Mouse (Mus musculus): ENCODE measurements around the gene Ak2. TPM values are rescaled to one million over a fixed set of nuclear protein-coding genes. Genes with fewer than 3 reads are reported as not detected.

Gene Ak2
- polyA plus RNA-seq, 1 experiment from 2014 or later, result 129 TPM

DNA sequence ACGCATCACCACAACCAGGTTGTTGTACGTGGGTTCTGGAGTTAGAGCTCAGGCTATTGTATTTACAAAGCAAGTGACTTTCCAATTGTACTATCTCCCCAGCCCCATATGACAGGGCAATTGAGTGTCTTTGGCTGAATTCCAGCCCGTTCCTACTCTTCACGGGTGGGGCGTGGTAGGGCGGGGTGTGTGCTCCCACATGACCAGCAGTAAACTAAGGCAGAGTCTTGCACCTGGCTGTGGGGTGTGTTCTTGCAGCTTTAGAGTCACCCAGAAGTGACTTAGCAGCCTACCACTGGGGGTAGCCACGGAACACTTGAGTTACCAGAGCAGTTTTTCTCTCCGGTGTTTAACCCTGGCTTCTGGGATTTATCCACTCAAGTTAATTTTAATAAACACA, 5.5 kb downstream of the Ak2 start:
- Histone ChIP-seq H3K27ac (replicated peaks in 1 of 2; ENCODE audit: control insufficient read depth in 1 of 2, insufficient read depth in 1 of 2, low read depth in 2 of 2, low read length in 2 of 2) (no peak overlapping the region), H3K9me3 (ENCODE audit: control insufficient read depth, low read length) (no peaks in the 10 kb centered on the region), H3K9ac (ENCODE audit: low read length) (no peak overlapping the region), H3K27me3 (ENCODE audit: control insufficient read depth, insufficient read depth, low read length) (no peaks in the 10 kb centered on the region), H3K36me3 (ENCODE audit: control insufficient read depth, insufficient read depth, low read length) (peaks cover 54% of the 10 kb centered on the region), H3K4me3 (ENCODE audit: control insufficient read depth in 1 of 2, insufficient read depth in 1 of 2, low read depth in 1 of 2, low read length in 2 of 2) (no peak overlapping the region), H3K4me1 (ENCODE audit: control insufficient read depth in 2 of 2, insufficient read depth in 2 of 2, low read length in 2 of 2) (peaks cover 22 to 40% of the 10 kb centered on the region in 2 experiments), H3K4me2 (ENCODE audit: low read length) (no peak overlapping the region)
- ATAC-seq (ENCODE audit: insufficient number of reproducible peaks, insufficient read depth, low FRiP score, low read depth), result no peak
- 55% methylated on average over 8 of the region's 8 CpGs for WGBS

DNA sequence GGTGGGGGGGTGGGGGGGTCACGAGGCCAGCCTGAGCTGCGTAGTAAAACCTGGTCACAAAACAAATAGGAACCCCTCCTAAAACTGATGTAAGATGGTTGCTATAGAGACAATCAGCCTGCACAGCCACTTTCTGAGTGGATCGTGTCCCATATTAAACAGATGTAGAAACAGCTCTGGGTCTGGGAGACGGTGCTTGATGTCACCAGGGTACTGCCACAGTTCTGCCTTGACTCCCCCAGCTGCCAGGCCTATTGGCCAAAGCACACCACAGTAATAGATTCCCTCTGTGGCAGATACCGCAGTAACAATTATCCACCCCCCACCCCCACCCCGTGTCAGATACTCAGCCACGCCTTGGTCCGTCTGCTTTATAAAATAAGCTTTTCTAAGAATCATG, 6.6 kb downstream of the Ak2 start:
- peaks cover 22 to 40% of the 10 kb centered on the region in 2 experiments for H3K4me1 ChIP-seq (ENCODE audit: control insufficient read depth in 2 of 2, insufficient read depth in 2 of 2, low read length in 2 of 2)
- H3K4me2 ChIP-seq (ENCODE audit: low read length), result no peak overlapping the region
- peaks cover 65% of the 10 kb centered on the region for H3K36me3 ChIP-seq (ENCODE audit: control insufficient read depth, insufficient read depth, low read length)
- no peak overlapping the region for H3K27ac ChIP-seq (replicated peaks in 1 of 2; ENCODE audit: control insufficient read depth in 1 of 2, insufficient read depth in 1 of 2, low read depth in 2 of 2, low read length in 2 of 2)
- no peaks in the 10 kb centered on the region for H3K27me3 ChIP-seq (ENCODE audit: control insufficient read depth, insufficient read depth, low read length)
- ATAC-seq (ENCODE audit: insufficient number of reproducible peaks, insufficient read depth, low FRiP score, low read depth), result no peak
- no peaks in the 10 kb centered on the region for H3K9me3 ChIP-seq (ENCODE audit: control insufficient read depth, low read length)
- no peak overlapping the region for H3K4me3 ChIP-seq (ENCODE audit: control insufficient read depth in 1 of 2, insufficient read depth in 1 of 2, low read depth in 1 of 2, low read length in 2 of 2)
- no peak overlapping the region for H3K9ac ChIP-seq (ENCODE audit: low read length)
- WGBS, result 86% methylated on average over 8 of the region's 8 CpGs

DNA sequence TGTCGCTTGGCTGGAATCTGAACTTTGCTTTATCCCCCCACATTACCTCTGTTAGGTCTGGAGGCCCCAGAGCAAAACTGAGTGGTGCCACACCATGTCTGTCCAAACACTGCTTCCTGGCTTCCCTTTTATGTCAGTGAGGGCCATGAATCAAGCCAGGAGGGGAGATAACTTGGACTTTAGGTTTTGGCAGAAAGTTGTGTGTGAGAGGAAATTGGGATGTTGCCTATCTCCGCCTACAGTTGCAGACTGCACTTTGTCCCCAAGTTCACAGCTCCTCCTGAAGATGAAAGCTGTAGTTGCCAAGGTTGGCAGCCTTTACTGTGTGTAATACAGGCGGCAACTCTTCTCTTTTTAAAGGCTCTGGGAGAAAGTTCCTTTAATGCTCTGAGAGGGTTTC, 9.0 kb downstream of the Ak2 start:
- H3K4me1 ChIP-seq (ENCODE audit: control insufficient read depth in 2 of 2, insufficient read depth in 2 of 2, low read length in 2 of 2), result peaks cover 10 to 26% of the 10 kb centered on the region in 2 experiments
- H3K4me3 ChIP-seq (ENCODE audit: control insufficient read depth in 1 of 2, insufficient read depth in 1 of 2, low read depth in 1 of 2, low read length in 2 of 2), result no peak overlapping the region
- H3K36me3 ChIP-seq (ENCODE audit: control insufficient read depth, insufficient read depth, low read length), result peaks cover 87% of the 10 kb centered on the region
- H3K4me2 ChIP-seq (ENCODE audit: low read length), result no peak overlapping the region
- ATAC-seq (ENCODE audit: insufficient number of reproducible peaks, insufficient read depth, low FRiP score, low read depth), result no peak
- no peaks in the 10 kb centered on the region for H3K27me3 ChIP-seq (ENCODE audit: control insufficient read depth, insufficient read depth, low read length)
- H3K9ac ChIP-seq (ENCODE audit: low read length), result no peak overlapping the region
- no peaks in the 10 kb centered on the region for H3K9me3 ChIP-seq (ENCODE audit: control insufficient read depth, low read length)
- 73% methylated on average over 3 of the region's 3 CpGs for WGBS
- no peak overlapping the region for H3K27ac ChIP-seq (replicated peaks in 1 of 2; ENCODE audit: control insufficient read depth in 1 of 2, insufficient read depth in 1 of 2, low read depth in 2 of 2, low read length in 2 of 2)

DNA sequence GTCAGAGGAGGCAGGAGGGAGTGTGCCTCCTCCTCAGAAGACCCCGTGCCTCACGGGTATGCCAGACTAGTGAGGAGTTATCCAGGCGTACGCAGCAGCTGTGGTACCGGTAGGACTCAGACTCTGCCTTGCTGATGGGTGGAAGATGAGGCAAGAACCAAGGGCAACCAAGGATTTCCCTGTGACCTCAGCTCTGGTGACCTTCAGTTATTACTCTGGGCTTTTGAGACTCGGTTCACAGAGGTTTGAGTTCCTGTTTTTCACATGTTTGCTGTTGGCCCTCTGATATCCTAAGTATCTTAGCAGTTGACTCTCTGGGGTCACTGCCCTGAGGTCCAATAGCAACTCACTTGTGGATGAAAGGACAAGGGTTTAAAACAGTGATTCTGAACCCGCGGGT, 12.0 kb downstream of the Ak2 start:
- no peak overlapping the region for H3K9ac ChIP-seq (ENCODE audit: low read length)
- H3K27me3 ChIP-seq (ENCODE audit: control insufficient read depth, insufficient read depth, low read length), result no peaks in the 10 kb centered on the region
- no peak overlapping the region for H3K4me2 ChIP-seq (ENCODE audit: low read length)
- no peak for ATAC-seq (ENCODE audit: insufficient number of reproducible peaks, insufficient read depth, low FRiP score, low read depth)
- WGBS, result 88% methylated on average over 8 of the region's 8 CpGs
- H3K4me3 ChIP-seq (ENCODE audit: control insufficient read depth in 1 of 2, insufficient read depth in 1 of 2, low read depth in 1 of 2, low read length in 2 of 2), result no peak overlapping the region
- 0 out of 4 replicates have a peak, but pooled peaks cover 0 to 4% of the 10 kb centered on the region in 2 experiments for H3K4me1 ChIP-seq (ENCODE audit: control insufficient read depth in 2 of 2, insufficient read depth in 2 of 2, low read length in 2 of 2)
- H3K27ac ChIP-seq (replicated peaks in 1 of 2; ENCODE audit: control insufficient read depth in 1 of 2, insufficient read depth in 1 of 2, low read depth in 2 of 2, low read length in 2 of 2), result no peak overlapping the region
- H3K36me3 ChIP-seq (ENCODE audit: control insufficient read depth, insufficient read depth, low read length), result peaks cover 97% of the 10 kb centered on the region
- H3K9me3 ChIP-seq (ENCODE audit: control insufficient read depth, low read length), result no peaks in the 10 kb centered on the region

DNA sequence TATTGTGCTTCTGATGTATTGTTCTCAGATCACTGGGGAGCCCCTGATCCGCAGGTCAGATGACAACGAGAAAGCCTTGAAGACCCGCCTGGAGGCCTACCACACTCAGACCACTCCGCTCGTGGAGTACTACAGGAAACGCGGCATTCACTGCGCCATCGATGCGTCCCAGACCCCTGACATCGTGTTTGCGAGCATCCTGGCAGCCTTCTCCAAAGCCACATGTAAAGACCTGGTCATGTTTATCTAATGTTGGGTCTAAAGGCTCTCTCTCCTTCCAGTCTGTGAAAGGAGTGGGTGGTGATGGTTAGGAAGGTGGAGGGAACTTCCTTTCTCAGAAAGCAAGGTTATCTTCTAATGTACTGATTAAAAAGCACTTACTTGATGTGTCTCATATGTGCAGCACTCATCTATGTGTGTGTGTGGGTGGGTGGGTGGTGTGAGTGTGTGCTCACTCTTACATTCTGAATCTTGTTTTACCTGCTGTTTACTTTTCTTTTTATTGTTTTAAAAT, 16.3 kb downstream of the Ak2 start:
- Histone ChIP-seq H3K4me1 (ENCODE audit: control insufficient read depth in 2 of 2, insufficient read depth in 2 of 2, low read length in 2 of 2) (peaks cover 15 to 23% of the 10 kb centered on the region in 2 experiments), H3K27me3 (ENCODE audit: control insufficient read depth, insufficient read depth, low read length) (no peaks in the 10 kb centered on the region), H3K4me2 (ENCODE audit: low read length) (no peak overlapping the region), H3K9me3 (ENCODE audit: control insufficient read depth, low read length) (no peaks in the 10 kb centered on the region), H3K9ac (ENCODE audit: low read length) (no peak overlapping the region), H3K27ac (replicated peaks in 1 of 2; ENCODE audit: control insufficient read depth in 1 of 2, insufficient read depth in 1 of 2, low read depth in 2 of 2, low read length in 2 of 2) (no peak overlapping the region), H3K4me3 (ENCODE audit: control insufficient read depth in 1 of 2, insufficient read depth in 1 of 2, low read depth in 1 of 2, low read length in 2 of 2) (no peak overlapping the region), H3K36me3 (ENCODE audit: control insufficient read depth, insufficient read depth, low read length) (peaks cover 77% of the 10 kb centered on the region)
- 87% methylated on average over 12 of the region's 12 CpGs for WGBS
- ATAC-seq (ENCODE audit: insufficient number of reproducible peaks, insufficient read depth, low FRiP score, low read depth), result no peak

DNA sequence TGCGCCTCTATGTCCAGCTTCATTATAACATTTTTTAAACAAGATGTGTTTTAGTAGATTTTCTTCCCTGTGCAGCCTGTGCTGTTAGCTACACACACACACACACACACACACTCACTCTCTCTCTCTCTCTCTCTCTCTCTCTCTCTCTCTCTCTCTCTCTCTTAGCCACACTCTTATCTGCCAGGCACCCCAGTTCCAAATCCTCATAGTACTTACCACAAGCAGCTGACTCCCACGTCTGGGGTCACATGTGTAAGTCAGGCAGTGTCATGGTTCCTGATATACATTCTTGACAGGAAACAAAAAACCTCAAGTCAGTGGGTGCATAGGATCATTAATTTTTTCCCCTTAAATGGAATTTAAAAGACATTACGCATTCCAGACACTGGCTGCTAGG, 16.9 kb downstream of the Ak2 start:
- no peak overlapping the region for H3K4me2 ChIP-seq (ENCODE audit: low read length)
- H3K9ac ChIP-seq (ENCODE audit: low read length), result no peak overlapping the region
- H3K4me3 ChIP-seq (ENCODE audit: control insufficient read depth in 1 of 2, insufficient read depth in 1 of 2, low read depth in 1 of 2, low read length in 2 of 2), result no peak overlapping the region
- peaks cover 20 to 23% of the 10 kb centered on the region in 2 experiments for H3K4me1 ChIP-seq (ENCODE audit: control insufficient read depth in 2 of 2, insufficient read depth in 2 of 2, low read length in 2 of 2)
- H3K27ac ChIP-seq (replicated peaks in 1 of 2; ENCODE audit: control insufficient read depth in 1 of 2, insufficient read depth in 1 of 2, low read depth in 2 of 2, low read length in 2 of 2), result no peak overlapping the region
- H3K36me3 ChIP-seq (ENCODE audit: control insufficient read depth, insufficient read depth, low read length), result peaks cover 71% of the 10 kb centered on the region
- no peak for ATAC-seq (ENCODE audit: insufficient number of reproducible peaks, insufficient read depth, low FRiP score, low read depth)
- no peaks in the 10 kb centered on the region for H3K27me3 ChIP-seq (ENCODE audit: control insufficient read depth, insufficient read depth, low read length)
- H3K9me3 ChIP-seq (ENCODE audit: control insufficient read depth, low read length), result no peaks in the 10 kb centered on the region
- WGBS, result 68% methylated on average over 3 of the region's 3 CpGs

DNA sequence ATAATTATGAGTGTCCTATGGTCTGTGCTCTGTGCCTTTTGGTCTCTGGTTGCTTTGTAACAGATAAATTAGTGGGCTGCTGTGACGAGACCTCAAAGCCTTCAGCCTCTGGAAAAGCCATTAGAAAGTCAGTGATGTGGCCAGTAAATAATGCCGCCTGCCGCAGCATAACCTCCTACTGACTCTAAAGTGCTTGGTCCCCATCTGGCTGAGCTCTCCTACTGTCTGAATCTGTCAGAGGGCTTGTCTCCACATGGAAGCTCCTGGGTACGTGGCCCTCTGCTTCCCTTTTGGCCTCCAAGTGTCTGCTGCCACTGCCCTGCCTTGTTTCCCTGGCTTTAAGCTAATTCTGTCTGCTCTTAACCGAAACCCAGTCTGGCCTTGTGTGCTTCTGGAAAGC, 17.8 kb downstream of the Ak2 start:
- 56% methylated on average over 5 of the region's 5 CpGs for WGBS
- no peak overlapping the region for H3K4me2 ChIP-seq (ENCODE audit: low read length)
- peaks cover 20 to 23% of the 10 kb centered on the region in 2 experiments for H3K4me1 ChIP-seq (ENCODE audit: control insufficient read depth in 2 of 2, insufficient read depth in 2 of 2, low read length in 2 of 2)
- peaks cover 64% of the 10 kb centered on the region for H3K36me3 ChIP-seq (ENCODE audit: control insufficient read depth, insufficient read depth, low read length)
- H3K27me3 ChIP-seq (ENCODE audit: control insufficient read depth, insufficient read depth, low read length), result no peaks in the 10 kb centered on the region
- no peak overlapping the region for H3K4me3 ChIP-seq (ENCODE audit: control insufficient read depth in 1 of 2, insufficient read depth in 1 of 2, low read depth in 1 of 2, low read length in 2 of 2)
- H3K9me3 ChIP-seq (ENCODE audit: control insufficient read depth, low read length), result no peaks in the 10 kb centered on the region
- peak overlapping the region; percentile 57 to 58; a peak in 3 of 4 replicates for H3K27ac ChIP-seq (replicated peaks in 1 of 2; ENCODE audit: control insufficient read depth in 1 of 2, insufficient read depth in 1 of 2, low read depth in 2 of 2, low read length in 2 of 2)
- no peak overlapping the region; the same call in 1 of the 2 replicates for H3K9ac ChIP-seq (ENCODE audit: low read length)
- ATAC-seq (ENCODE audit: insufficient number of reproducible peaks, insufficient read depth, low FRiP score, low read depth), result no peak

DNA sequence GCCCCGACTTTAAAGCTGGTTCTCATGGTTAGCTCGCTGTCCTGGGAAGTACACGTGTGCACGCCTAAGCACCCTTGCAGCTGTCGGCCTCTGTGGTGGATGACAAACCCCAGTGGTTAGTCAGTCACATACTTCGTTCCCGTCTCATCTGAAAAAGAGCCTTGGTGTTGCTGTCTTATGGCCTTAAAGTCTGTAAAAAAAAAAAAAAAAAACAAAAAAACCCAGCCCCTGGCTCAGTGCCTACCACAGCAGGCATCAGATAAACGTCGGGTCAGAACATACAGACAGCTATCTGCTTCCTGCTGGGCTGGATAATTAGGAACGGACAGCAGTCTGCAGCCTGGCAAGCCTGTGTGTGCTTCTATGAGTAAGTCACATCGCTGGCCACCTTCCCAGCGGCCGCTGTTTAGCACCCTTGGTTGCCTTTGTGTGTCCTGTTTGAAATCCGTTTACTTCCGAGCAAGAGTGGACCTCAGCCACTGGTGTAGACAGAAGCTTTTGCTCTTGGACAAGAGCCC, 19.9 kb downstream of the Ak2 start:
- Histone ChIP-seq H3K9me3 (ENCODE audit: control insufficient read depth, low read length) (no peaks in the 10 kb centered on the region), H3K4me1 (ENCODE audit: control insufficient read depth in 2 of 2, insufficient read depth in 2 of 2, low read length in 2 of 2) (peaks cover 27 to 39% of the 10 kb centered on the region in 2 experiments), H3K4me3 (ENCODE audit: control insufficient read depth in 1 of 2, insufficient read depth in 1 of 2, low read depth in 1 of 2, low read length in 2 of 2) (no peak overlapping the region), H3K27me3 (ENCODE audit: control insufficient read depth, insufficient read depth, low read length) (no peaks in the 10 kb centered on the region), H3K36me3 (ENCODE audit: control insufficient read depth, insufficient read depth, low read length) (peaks cover 44% of the 10 kb centered on the region), H3K9ac (ENCODE audit: low read length) (0 out of 2 replicates have a peak overlapping the region, but pooled peaks have one; percentile 49), H3K4me2 (ENCODE audit: low read length) (no peak overlapping the region), H3K27ac (replicated peaks in 1 of 2; ENCODE audit: control insufficient read depth in 1 of 2, insufficient read depth in 1 of 2, low read depth in 2 of 2, low read length in 2 of 2) (peak overlapping the region; percentile 50 to 51)
- 0 out of 2 replicates have a peak, but pooled peaks have one; percentile 14 for ATAC-seq (ENCODE audit: insufficient number of reproducible peaks, insufficient read depth, low FRiP score, low read depth)
- 30% methylated on average over 15 of the region's 15 CpGs for WGBS

Data from heart, embryonic 14.5 days (tissue).